Mouse (Mus musculus) ES-CJ7 (cell line): ENCODE measurements around the gene Parp12.

Experiments
- DNase-seq: peaks from one replicate; pipeline ENCODE4 v3.0.0; 2011; ENCODE audit warnings: low read depth, low spot score

Gene Parp12

DNA sequence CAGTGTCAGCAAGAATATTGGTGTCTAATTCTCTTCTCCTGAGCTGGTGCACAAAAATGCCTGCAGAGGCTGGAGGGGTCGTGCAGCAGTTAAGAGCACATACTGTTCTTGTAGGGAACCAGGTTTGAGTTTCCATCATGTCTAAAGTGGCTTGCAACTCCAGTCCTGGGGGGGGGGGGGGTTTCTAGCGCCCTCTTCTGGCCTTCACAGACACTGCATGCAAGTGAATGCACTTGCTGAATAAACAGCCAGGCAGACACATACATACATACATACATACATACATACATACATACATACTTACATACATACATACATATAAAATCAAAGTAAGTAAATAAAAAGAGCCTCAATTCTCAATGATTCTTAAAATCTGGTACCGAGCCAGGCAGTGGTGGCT, 59.8 kb downstream of the Parp12 start:
- peak; percentile 18 for DNase-seq

GRCm38 (mm10) chr6:39057161-39057560, 61.0 kb downstream of the Parp12 start:
- DNase-seq = no peak

- DNase-seq = no peak
Measured at GRCm38 (mm10) chr6:39055831-39056261, 62.3 kb downstream of the Parp12 start.

GRCm38 (mm10) chr6:39054878-39055508, 63.2 kb downstream of the Parp12 start:
- DNase-seq = no peak

DNA sequence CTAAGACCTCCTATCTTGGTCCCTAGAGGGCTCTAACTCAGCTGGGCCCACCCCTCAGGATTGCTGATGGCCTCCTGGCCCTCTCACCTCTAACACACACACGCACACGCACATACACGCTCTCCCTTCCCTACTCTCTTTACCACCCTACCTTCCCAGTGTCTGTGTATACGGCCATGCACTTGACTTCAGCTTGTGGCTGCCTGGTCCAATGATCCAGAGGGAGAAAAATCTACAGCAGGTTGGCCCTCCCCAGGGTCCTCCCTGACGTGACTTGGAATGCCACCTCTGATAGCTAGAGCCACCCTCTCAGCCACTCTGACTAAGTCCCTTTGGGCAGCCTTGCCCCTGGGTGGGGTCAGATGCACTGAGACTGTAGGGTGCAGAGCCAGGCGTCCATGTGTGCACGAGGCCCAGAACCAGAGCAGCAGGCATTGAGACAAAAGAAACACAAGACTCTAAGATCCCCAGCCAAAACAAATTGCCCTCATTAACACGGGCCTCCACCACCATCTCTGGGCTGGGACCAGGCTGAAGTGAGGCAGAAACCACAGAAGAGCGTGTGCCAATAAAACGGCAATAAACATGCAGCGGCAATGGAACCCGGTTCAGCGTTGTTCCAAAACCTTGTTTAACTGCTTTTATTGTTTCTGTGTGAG, 63.8 kb downstream of the Parp12 start:
- no peak for DNase-seq

GRCm38 (mm10) chr6:39052636-39053035, 65.5 kb downstream of the Parp12 start:
- DNase-seq = no peak

DNA sequence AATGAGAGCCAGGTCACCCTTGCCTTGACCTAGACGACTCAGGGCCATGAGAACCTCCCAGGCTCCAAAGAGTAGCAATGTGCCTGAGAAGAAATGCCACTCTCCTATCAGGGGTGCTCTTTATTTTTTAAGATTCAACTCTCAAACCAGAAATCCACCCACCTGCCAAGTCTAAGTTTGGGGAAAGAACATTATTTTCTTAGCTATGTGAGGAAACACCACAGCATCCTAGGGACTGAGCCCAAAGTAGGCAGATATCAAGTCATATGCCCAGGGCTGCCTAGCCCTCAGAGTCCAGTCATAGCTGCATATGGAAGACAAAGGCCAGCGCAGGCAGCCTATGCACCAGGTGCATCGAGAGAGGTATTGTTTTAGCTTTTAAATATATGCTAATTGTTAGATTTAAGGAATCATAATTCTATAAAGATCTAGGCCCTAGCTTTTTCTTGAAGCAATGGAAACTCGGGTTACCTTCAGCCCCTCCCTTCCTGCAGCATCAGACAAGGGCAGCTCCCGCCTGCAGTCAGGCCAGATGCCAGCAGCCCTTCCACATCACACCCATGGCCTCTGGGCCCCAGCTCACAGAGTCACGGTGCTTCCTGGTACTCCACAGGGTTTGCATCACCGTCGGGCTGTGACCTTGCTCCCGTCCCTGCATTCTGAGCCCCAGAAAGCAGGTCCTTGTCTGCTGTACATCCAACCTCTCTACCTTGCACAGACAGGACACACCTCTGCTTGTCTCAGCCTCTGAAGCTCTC, 66.2 kb downstream of the Parp12 start:
- DNase-seq = no peak

DNA sequence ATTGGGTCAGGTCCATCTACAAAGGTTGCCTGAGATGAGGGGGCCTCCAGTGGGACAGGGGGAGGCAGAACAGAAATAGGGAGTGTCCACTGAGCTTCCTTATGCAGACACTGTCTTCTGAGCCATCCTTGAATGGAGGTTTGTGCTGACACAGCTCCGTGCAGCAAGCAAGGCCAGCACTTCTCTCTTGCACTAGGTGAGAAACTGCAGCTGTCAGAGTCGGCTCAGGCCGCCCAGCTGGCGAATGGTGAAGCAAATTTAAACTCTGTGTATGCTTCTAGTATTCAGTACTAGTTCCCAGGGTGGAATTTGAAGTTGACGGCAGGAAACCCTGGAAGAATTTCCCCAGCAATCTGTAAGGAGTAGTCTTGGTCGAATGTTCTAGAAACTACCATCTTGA, 67.3 kb downstream of the Parp12 start:
- DNase-seq = no peak

DNA sequence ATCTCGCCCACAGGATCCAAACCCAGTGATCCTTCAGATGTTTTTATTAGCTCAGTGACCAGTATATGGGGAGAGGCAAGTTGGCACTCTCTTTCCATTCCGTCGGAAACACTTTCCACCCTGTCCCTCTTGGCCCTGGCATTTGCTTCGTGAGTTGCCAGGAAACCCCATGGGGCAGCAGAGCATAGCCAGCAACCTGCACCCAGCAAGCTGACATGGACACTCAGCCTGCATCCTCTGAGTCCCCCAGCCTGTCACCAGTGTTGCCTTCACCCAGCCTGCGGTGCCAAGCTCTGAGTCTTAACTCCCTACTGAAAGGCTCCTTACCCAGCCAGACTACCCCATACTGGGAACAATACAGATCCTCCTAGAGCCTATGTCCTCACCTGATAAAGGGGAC, 69.0 kb downstream of the Parp12 start:
- no peak for DNase-seq

DNA sequence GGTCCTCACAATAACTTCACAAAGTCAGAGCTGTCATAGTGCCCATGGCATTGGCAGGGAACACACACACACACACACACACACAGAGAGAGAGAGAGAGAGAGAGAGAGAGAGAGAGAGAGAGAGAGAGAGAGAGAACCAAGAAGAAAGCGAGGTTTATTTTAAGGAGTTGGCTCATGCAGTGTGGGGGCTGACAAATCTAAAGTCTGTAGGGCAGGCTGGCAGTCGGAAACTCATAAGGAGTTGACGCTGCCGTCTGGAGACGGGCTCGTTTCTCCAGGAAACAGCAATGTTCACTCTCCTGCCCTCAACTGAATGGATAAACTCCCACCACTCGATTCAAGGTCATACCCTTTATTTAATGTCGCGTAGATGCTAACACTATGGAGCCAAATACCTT, 77.7 kb downstream of the Parp12 start:
- DNase-seq = no peak
